13 mouse cellular contexts compared by ENCODE assay signal in the genomic region with DNA sequence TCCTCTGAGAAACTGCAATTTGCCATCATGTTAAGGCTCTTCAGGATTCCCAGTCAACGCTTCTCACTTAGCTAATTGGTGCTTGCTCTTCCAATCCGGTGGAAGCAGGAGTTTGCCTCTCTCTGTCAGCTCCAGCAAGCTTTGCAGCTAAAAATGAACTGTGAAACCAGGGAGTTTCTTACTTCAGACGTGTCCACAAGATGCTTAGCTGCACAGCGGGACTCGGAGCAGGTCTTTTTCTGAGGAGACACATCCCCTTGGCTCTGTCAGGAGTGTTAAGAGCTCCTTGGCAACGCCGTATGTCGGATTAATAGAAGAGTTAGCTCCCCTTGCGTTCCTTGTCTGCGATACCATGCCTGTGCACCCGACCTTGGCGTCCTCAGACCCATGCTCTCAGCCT. TPM values are rescaled to one million over a fixed set of nuclear protein-coding genes. Genes with fewer than 3 reads are reported as not detected.
DNase-seq lines count a peak whose midpoint lies in the region; ATAC-seq and TF ChIP-seq lines count a peak whose summit lies in the region.
"Had no signal": no experiment of that assay in that cellular context is flagged by ENCODE, and none has a peak within 500 bp of the region (broad histone marks: within the 10 kb centered on the region; RNA-seq: fewer than 3 reads in every experiment).

No protein-coding gene starts in this region.

- H3K27ac ChIP-seq in hindbrain, embryonic 15.5 days (replicated peaks), result no peak overlapping the region
- H3K27ac ChIP-seq in olfactory bulb, adult 2 months (ENCODE audit: insufficient read depth, low read depth, low read length), result no peak overlapping the region

- H3K36me3 ChIP-seq in hindbrain, embryonic 15.5 days, result no peaks in the 10 kb centered on the region

- no peak overlapping the region for H3K4me3 ChIP-seq in hindbrain, embryonic 15.5 days
- H3K4me3 ChIP-seq in olfactory bulb, adult 2 months (ENCODE audit: insufficient read depth, low read depth, low read length), result 0 out of 2 replicates have a peak overlapping the region, but pooled peaks have one; percentile 15
- H3K4me3 ChIP-seq: erythroblast, embryonic 14.5 days had no signal

- DNase-seq in frontal cortex, postnatal 36 days (ENCODE audit: low spot score in 2 of 2), result peak; percentile 24 to 42
- no peak for DNase-seq in frontal cortex, postnatal 14 days (ENCODE audit: low spot score in 2 of 2)
- peak; percentile 38 for DNase-seq in retina, embryonic 14.5 days (ENCODE audit: low spot score)
- no peak for DNase-seq in retina, postnatal 1 day
- DNase-seq in kidney, adult 8-10 months, result no peak
- DNase-seq in adrenal gland, adult 8-10 months, result no peak
- DNase-seq: cerebellum, adult 9-10 months; embryo, embryonic 11 days; lung, adult 2 months had no signal

- no peak for ATAC-seq in hindbrain, embryonic 15.5 days (ENCODE audit: low FRiP score, low read depth)

- H3K9me3 ChIP-seq in hindbrain, embryonic 15.5 days, result no peaks in the 10 kb centered on the region

- H3K4me2 ChIP-seq in hindbrain, embryonic 15.5 days, result peak overlapping the region; percentile 6; the same call in 1 of the 2 replicates

- TF ChIP-seq CTCF in olfactory bulb, adult 2 months (IDR thresholded peaks at IDR 0.05; ENCODE audit: insufficient read depth, low read depth, low read length), result no peak

- 34% methylated on average over 12 of the region's 12 CpGs for WGBS in hindbrain, embryonic 15.5 days
- WGBS in olfactory bulb, adult 2 months, result 23% methylated on average over 12 of the region's 12 CpGs

- H3K4me1 ChIP-seq in hindbrain, embryonic 15.5 days (replicated peaks), result peaks cover 28% of the 10 kb centered on the region
- peaks cover 7% of the 10 kb centered on the region for H3K4me1 ChIP-seq in olfactory bulb, adult 2 months (ENCODE audit: control insufficient read depth, insufficient read depth, low read length)

- no peaks in the 10 kb centered on the region for H3K27me3 ChIP-seq in hindbrain, embryonic 15.5 days

- no peak for TF ChIP-seq POLR2A in olfactory bulb, adult 2 months (IDR thresholded peaks at IDR 0.05; ENCODE audit: insufficient read depth, low read depth, low read length)

- no peak overlapping the region for H3K9ac ChIP-seq in hindbrain, embryonic 15.5 days

RNA-seq across cellular contexts. Expression of a gene that starts 29.7 kb away (rescaled TPM):
- polyA plus RNA-seq in hindbrain, embryonic 15.5 days (2015; fragmentation: Nextera tagmentation; extraction: Ambion mirVana), result 19.8 and 25.6 TPM in 2 replicates
- not detected in 2 replicates for polyA plus RNA-seq in olfactory bulb, adult 2 months (2012; ENCODE audit: insufficient read depth, insufficient read length, low replicate concordance, missing spikeins)
- 10 to 100 TPM in 2 of 4 experiments, 1 to 10 TPM in 2; 1.1 to 33.5 (median 15.4) TPM for total RNA-seq in adrenal gland, adult 8-10 months (2022)
- total RNA-seq: hematopoietic stem cell, adult 5-6 weeks had no signal

Comparison
In these comparisons a context has a peak if more than half of its experiments do, and no peak if none do; other contexts are left out.
1. DNase-seq: peak in frontal cortex, postnatal 36 days (2 of 2) and retina, embryonic 14.5 days (single experiment); none in frontal cortex, postnatal 14 days (0 of 2), retina, postnatal 1 day (single experiment), kidney, adult 8-10 months (0 of 2) and adrenal gland, adult 8-10 months (single experiment).